28 mouse cellular contexts compared by ENCODE assay signal in genomic region chr11:87870096-87870495, GRCm38 (mm10). TPM values are rescaled to one million over a fixed set of nuclear protein-coding genes. Genes with fewer than 3 reads are reported as not detected.
"Had no signal": no experiment of that assay in that cellular context is flagged by ENCODE, and none has a peak within 500 bp of the region (broad histone marks: within the 10 kb centered on the region; RNA-seq: fewer than 3 reads in every experiment).

No protein-coding gene starts in this region.

- H3K4me1 ChIP-seq: liver, embryonic 12.5 days; liver, embryonic 15.5 days; lung, embryonic 15.5 days had no signal

- ATAC-seq: liver, embryonic 12.5 days had no signal

- H3K27me3 ChIP-seq: limb, embryonic 13.5 days; liver, embryonic 15.5 days; lung, embryonic 15.5 days had no signal

- H3K27ac ChIP-seq: limb, embryonic 10.5 days; limb, embryonic 13.5 days; liver, embryonic 12.5 days; liver, embryonic 15.5 days; lung, embryonic 15.5 days; stomach, postnatal 0 days had no signal

- DNase-seq: kidney, postnatal 10 days; kidney, postnatal 36 days; liver; lung, adult 18-20 months; lung, postnatal 10 days; lung, postnatal 36 days; midbrain, embryonic 14.5 days; thymus, adult 2 months; thymus, postnatal 14 days; thymus, postnatal 4 days had no signal

- H3K9me3 ChIP-seq: limb, embryonic 10.5 days; limb, embryonic 13.5 days; liver, embryonic 12.5 days; liver, embryonic 15.5 days; lung, embryonic 15.5 days; megakaryocyte, embryonic 14.5 days had no signal

- H3K4me3 ChIP-seq: limb, embryonic 10.5 days; limb, embryonic 13.5 days; liver, embryonic 12.5 days; liver, embryonic 15.5 days; lung, embryonic 15.5 days; megakaryocyte, embryonic 14.5 days had no signal

- H3K36me3 ChIP-seq: limb, embryonic 10.5 days; limb, embryonic 13.5 days; liver, embryonic 12.5 days; liver, embryonic 15.5 days; lung, embryonic 15.5 days had no signal

- H3K4me2 ChIP-seq: limb, embryonic 13.5 days; liver, embryonic 12.5 days; liver, embryonic 15.5 days; lung, embryonic 15.5 days; midbrain, embryonic 11.5 days had no signal

- H3K9ac ChIP-seq: limb, embryonic 13.5 days; liver, embryonic 12.5 days; liver, embryonic 15.5 days; lung, embryonic 15.5 days had no signal

RNA-seq across cellular contexts. Expression of gene Epx, which starts 5.2 kb away (rescaled TPM):
- total RNA-seq: left cerebral cortex, adult 18-20 months had no signal
- polyA plus RNA-seq: limb, embryonic 10.5 days; lung, embryonic 15.5 days; midbrain, embryonic 11.5 days; midbrain, embryonic 14.5 days had no signal

RNA-seq across cellular contexts. Expression of gene Olfr462, which starts 22.0 kb away (rescaled TPM):
- total RNA-seq: layer of hippocampus, adult 18-20 months; layer of hippocampus, postnatal 14 days; left cerebral cortex, adult 18-20 months; left cerebral cortex, postnatal 25 days; midbrain, postnatal 0 days had no signal
- polyA plus RNA-seq: kidney, embryonic 14.5 days; limb, embryonic 10.5 days; limb, embryonic 13.5 days; liver, embryonic 12.5 days; liver, embryonic 15.5 days; lung, embryonic 15.5 days; midbrain, embryonic 11.5 days; midbrain, embryonic 14.5 days; midbrain, postnatal 0 days; neural tube, embryonic 11.5 days; neural tube, embryonic 14.5 days; small intestine, adult 2 months; stomach, embryonic 14.5 days; stomach, postnatal 0 days; thymus, adult 2 months had no signal

RNA-seq across cellular contexts. Expression of gene Olfr463, which starts 27.1 kb away (rescaled TPM):
- total RNA-seq: layer of hippocampus, adult 18-20 months; layer of hippocampus, postnatal 14 days; left cerebral cortex, adult 18-20 months; left cerebral cortex, postnatal 25 days; midbrain, postnatal 0 days had no signal
- polyA plus RNA-seq: kidney, embryonic 14.5 days; limb, embryonic 10.5 days; limb, embryonic 13.5 days; liver, embryonic 12.5 days; liver, embryonic 15.5 days; lung, embryonic 15.5 days; midbrain, embryonic 11.5 days; midbrain, embryonic 14.5 days; midbrain, postnatal 0 days; neural tube, embryonic 11.5 days; neural tube, embryonic 14.5 days; small intestine, adult 2 months; stomach, embryonic 14.5 days; stomach, postnatal 0 days; thymus, adult 2 months had no signal

RNA-seq across cellular contexts. Expression of gene Lpo, which starts 42.0 kb away (rescaled TPM):
- polyA plus RNA-seq: kidney, embryonic 14.5 days; limb, embryonic 10.5 days; liver, embryonic 12.5 days; small intestine, adult 2 months had no signal
